Comparison of ENCODE assay signal across 9 mouse cellular contexts in the genomic region with DNA sequence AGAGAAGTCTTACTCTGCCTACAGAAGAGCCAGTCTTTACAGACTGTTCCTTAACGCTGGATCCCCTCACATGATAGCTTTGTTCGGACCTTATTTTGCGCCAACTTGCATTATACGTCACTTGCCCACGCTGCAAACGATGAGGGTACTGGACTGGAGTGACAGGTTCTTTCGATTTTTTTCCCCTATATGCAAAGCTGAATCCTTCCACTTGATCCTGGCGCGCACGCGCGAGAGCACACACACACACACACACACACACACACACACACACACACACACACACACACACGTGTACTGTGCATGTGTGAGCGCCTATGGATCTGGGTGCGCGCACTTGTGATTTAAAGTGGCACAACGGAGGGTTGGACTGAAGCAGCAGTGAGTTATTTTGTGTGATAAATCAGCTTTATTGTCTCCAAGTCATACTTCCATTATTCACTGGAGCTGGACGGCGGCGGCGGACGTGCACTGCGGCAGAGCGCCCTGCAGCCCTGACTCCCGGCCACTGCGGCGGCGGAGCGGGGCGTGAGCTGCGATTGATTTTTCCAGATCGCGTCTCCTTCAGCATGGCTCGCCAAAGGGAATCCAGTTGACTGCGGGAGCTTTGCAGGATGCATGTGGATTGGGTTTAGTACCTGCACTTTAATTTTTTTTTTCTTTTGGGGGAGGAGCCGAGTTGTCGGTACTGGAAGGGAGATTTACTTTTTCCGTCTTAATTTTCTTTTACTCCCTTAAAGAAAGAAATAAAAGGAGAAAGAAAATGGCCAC. TPM values are rescaled to one million over a fixed set of nuclear protein-coding genes. Genes with fewer than 3 reads are reported as not detected.
DNase-seq lines count a peak whose midpoint lies in the region; ATAC-seq and TF ChIP-seq lines count a peak whose summit lies in the region.
"Had no signal": no experiment of that assay in that cellular context is flagged by ENCODE, and none has a peak within 500 bp of the region (broad histone marks: within the 10 kb centered on the region; RNA-seq: fewer than 3 reads in every experiment).

No protein-coding gene starts in this region.

- TF ChIP-seq POLR2A in spleen, adult 2 months (IDR thresholded peaks at IDR 0.05; ENCODE audit: low read depth, low read length): no peak
- no peak for TF ChIP-seq POLR2A in small intestine, adult 2 months (IDR thresholded peaks at IDR 0.05; ENCODE audit: low read depth, low read length)

- no peak for DNase-seq in spleen, adult 2 months (ENCODE audit: low read depth in 1 of 2, low spot score in 2 of 2)
- DNase-seq in spleen, postnatal 36 days (ENCODE audit: low spot score in 2 of 2): no peak
- DNase-seq in embryonic facial prominence, embryonic 10.5 days (ENCODE audit: low spot score): peak; percentile 82
- DNase-seq in gastrocnemius, postnatal 4 days (ENCODE audit: low spot score in 2 of 2): peak; percentile 44 to 80
- peak; percentile 90 for DNase-seq in intestine, embryonic 14.5 days (ENCODE audit: low spot score)
- peak; percentile 80 for DNase-seq in limb, embryonic 10.5 days (ENCODE audit: low spot score)
- DNase-seq in mesoderm, embryonic 11.5 days (ENCODE audit: low read depth, low spot score): peak; percentile 81

- ATAC-seq in intestine, embryonic 14.5 days (replicated peaks; ENCODE audit: low FRiP score, low TSS enrichment, low read depth): peak; percentile 89

- under 1% methylated on average over 38 of the region's 38 CpGs for WGBS in spleen, adult 2 months
- under 1% methylated on average over 38 of the region's 38 CpGs for WGBS in embryonic facial prominence, embryonic 10.5 days
- WGBS in intestine, embryonic 14.5 days: under 1% methylated on average over 38 of the region's 38 CpGs
- under 1% methylated on average over 38 of the region's 38 CpGs for WGBS in limb, embryonic 10.5 days
- under 1% methylated on average over 38 of the region's 38 CpGs for WGBS in small intestine, adult 2 months

- no peaks in the 10 kb centered on the region for H3K36me3 ChIP-seq in spleen, adult 2 months (ENCODE audit: control insufficient read depth, insufficient read depth, low read length)
- H3K36me3 ChIP-seq in embryonic facial prominence, embryonic 10.5 days (replicated peaks): no peaks in the 10 kb centered on the region
- H3K36me3 ChIP-seq in intestine, embryonic 14.5 days (ENCODE audit: control insufficient read depth, insufficient read depth, low read length): no peaks in the 10 kb centered on the region
- no peaks in the 10 kb centered on the region for H3K36me3 ChIP-seq in limb, embryonic 10.5 days
- H3K36me3 ChIP-seq in small intestine, adult 2 months (ENCODE audit: control insufficient read depth, insufficient read depth, low read length): no peaks in the 10 kb centered on the region

- H3K9me3 ChIP-seq in embryonic facial prominence, embryonic 10.5 days: no peaks in the 10 kb centered on the region
- no peaks in the 10 kb centered on the region for H3K9me3 ChIP-seq in intestine, embryonic 14.5 days (ENCODE audit: control insufficient read depth, low read length)
- no peaks in the 10 kb centered on the region for H3K9me3 ChIP-seq in limb, embryonic 10.5 days (replicated peaks)

- TF ChIP-seq CTCF in spleen, adult 2 months (IDR thresholded peaks at IDR 0.05; ENCODE audit: extremely low read depth, insufficient read depth, insufficient read length, insufficient replicate concordance): no peak
- no peak for TF ChIP-seq CTCF in small intestine, adult 2 months (IDR thresholded peaks at IDR 0.05; ENCODE audit: extremely low read depth, insufficient read length, insufficient replicate concordance, low read depth, low read length)

- no peaks in the 10 kb centered on the region for H3K4me1 ChIP-seq in spleen, adult 2 months (ENCODE audit: control insufficient read depth, insufficient read depth, insufficient read length)
- peaks cover 40% of the 10 kb centered on the region for H3K4me1 ChIP-seq in embryonic facial prominence, embryonic 10.5 days
- H3K4me1 ChIP-seq in intestine, embryonic 14.5 days (replicated peaks; ENCODE audit: control insufficient read depth, insufficient read depth, low read length): peaks cover 8% of the 10 kb centered on the region; the same call in 1 of the 2 replicates
- peaks cover 37% of the 10 kb centered on the region for H3K4me1 ChIP-seq in limb, embryonic 10.5 days
- H3K4me1 ChIP-seq in small intestine, adult 2 months (ENCODE audit: control insufficient read depth, insufficient read depth, insufficient read length, low read length): peaks cover 3% of the 10 kb centered on the region; the same call in 1 of the 2 replicates

- H3K4me2 ChIP-seq in intestine, embryonic 14.5 days (ENCODE audit: low read length): peak overlapping the region; percentile 74

- peak overlapping the region; percentile 59 for H3K9ac ChIP-seq in intestine, embryonic 14.5 days (ENCODE audit: low read length)

- H3K27me3 ChIP-seq in spleen, adult 2 months (ENCODE audit: control insufficient read depth, insufficient read depth, low read length): peaks cover 2% of the 10 kb centered on the region; the same call in 1 of the 2 replicates
- H3K27me3 ChIP-seq in embryonic facial prominence, embryonic 10.5 days (replicated peaks; ENCODE audit: low read depth, poor library complexity, severe bottlenecking): peaks cover 100% of the 10 kb centered on the region
- H3K27me3 ChIP-seq in intestine, embryonic 14.5 days (replicated peaks; ENCODE audit: control insufficient read depth, insufficient read depth, low read length): peaks cover 19% of the 10 kb centered on the region
- peaks cover 88% of the 10 kb centered on the region for H3K27me3 ChIP-seq in limb, embryonic 10.5 days (ENCODE audit: low read depth, poor library complexity, severe bottlenecking)
- H3K27me3 ChIP-seq in small intestine, adult 2 months (ENCODE audit: control insufficient read depth, insufficient read depth, low read length): no peaks in the 10 kb centered on the region

- H3K27ac ChIP-seq in spleen, adult 2 months (ENCODE audit: insufficient read depth, low read length): peak overlapping the region; percentile 34; the same call in 1 of the 2 replicates
- H3K27ac ChIP-seq in embryonic facial prominence, embryonic 10.5 days (replicated peaks): peak overlapping the region; percentile 81
- peak overlapping the region; percentile 57; the same call in 1 of the 2 replicates for H3K27ac ChIP-seq in intestine, embryonic 14.5 days (ENCODE audit: low read depth)
- peak overlapping the region; percentile 81 for H3K27ac ChIP-seq in limb, embryonic 10.5 days
- peak overlapping the region; percentile 28 for H3K27ac ChIP-seq in small intestine, adult 2 months (ENCODE audit: insufficient read depth, low read depth, low read length)

- peak overlapping the region; percentile 66 for H3K4me3 ChIP-seq in spleen, adult 2 months (ENCODE audit: extremely low read depth, insufficient read depth, insufficient read length)
- H3K4me3 ChIP-seq in embryonic facial prominence, embryonic 10.5 days: peak overlapping the region; percentile 62
- H3K4me3 ChIP-seq in intestine, embryonic 14.5 days (ENCODE audit: low read depth, low read length): peak overlapping the region; percentile 51
- peak overlapping the region; percentile 60 for H3K4me3 ChIP-seq in limb, embryonic 10.5 days
- peak overlapping the region; percentile 62 for H3K4me3 ChIP-seq in small intestine, adult 2 months (ENCODE audit: low read depth, low read length)

RNA-seq across cellular contexts. Expression of a gene that starts 15.1 kb away (rescaled TPM):
- 10.3 and 13.2 TPM in 2 replicates for polyA plus RNA-seq in spleen, adult 2 months (2012; rRNA removed)
- 8.0 and 17.0 TPM in 2 replicates for polyA plus RNA-seq in embryonic facial prominence, embryonic 10.5 days (2016; fragmentation: Nextera tagmentation; extraction: Ambion mirVana)
- 100 to 1,000 TPM; 166 to 173 TPM for total RNA-seq in gastrocnemius, postnatal 4 days (2021)
- polyA plus RNA-seq in intestine, embryonic 14.5 days (2014; fragmentation: Nextera tagmentation; extraction: Ambion mirVana): 42.1 and 43.8 TPM in 2 replicates
- polyA plus RNA-seq in limb, embryonic 10.5 days (2016; fragmentation: Nextera tagmentation; extraction: Ambion mirVana): 6.7 and 21.3 TPM in 2 replicates
- 8.6 and 16.5 TPM in 2 replicates for polyA plus RNA-seq in small intestine, adult 2 months (2012; rRNA removed)

RNA-seq across cellular contexts. Expression of a gene that starts 20.5 kb away (rescaled TPM):
- not detected in 2 replicates for polyA plus RNA-seq in spleen, adult 2 months (2012; rRNA removed)
- polyA plus RNA-seq in embryonic facial prominence, embryonic 10.5 days (2016; fragmentation: Nextera tagmentation; extraction: Ambion mirVana): 10.9 and 13.6 TPM in 2 replicates
- total RNA-seq in gastrocnemius, postnatal 4 days (2021): 1 to 10 TPM; 3.6 to 4.4 TPM
- polyA plus RNA-seq in intestine, embryonic 14.5 days (2014; fragmentation: Nextera tagmentation; extraction: Ambion mirVana): 5.2 and 8.0 TPM in 2 replicates
- 2.8 and 11.0 TPM in 2 replicates for polyA plus RNA-seq in limb, embryonic 10.5 days (2016; fragmentation: Nextera tagmentation; extraction: Ambion mirVana)
- not detected in 2 replicates for polyA plus RNA-seq in small intestine, adult 2 months (2012; rRNA removed)
- polyA plus RNA-seq: C2C12 had no signal

Comparison
In these comparisons a context has a peak if more than half of its experiments do, and no peak if none do; other contexts are left out.
1. DNase-seq: peak in embryonic facial prominence, embryonic 10.5 days (single experiment), gastrocnemius, postnatal 4 days (2 of 2), intestine, embryonic 14.5 days (single experiment), limb, embryonic 10.5 days (single experiment) and mesoderm, embryonic 11.5 days (single experiment); none in spleen, adult 2 months (0 of 2) and spleen, postnatal 36 days (0 of 2).
2. H3K27ac ChIP-seq: peak in every context shown above with its lines; median percentile 81 in embryonic facial prominence, embryonic 10.5 days; 81 in limb, embryonic 10.5 days; 57 in intestine, embryonic 14.5 days; 34 in spleen, adult 2 months; 28 in small intestine, adult 2 months.
3. Peak in every context shown above with its lines, with median percentiles within 50 percentile points of each other: H3K4me3 ChIP-seq.